Mouse (Mus musculus) cerebellum, adult 2 months (tissue): ENCODE measurements around the gene Cpsf6.

Source experiments
- CTCF ChIP-seq: fragments of 200-500 bp; IDR thresholded peaks from 2 replicates; pipeline ENCODE4 v1.5.1; 2011; ENCODE audit warnings: low read depth, mild to moderate bottlenecking, control low read depth, low read length, moderate library complexity, borderline replicate concordance; ENCODE audit not compliant: insufficient read depth
- POLR2A ChIP-seq: fragments of 200-500 bp; IDR thresholded peaks from 2 replicates; pipeline ENCODE4 v1.6.1; 2011; ENCODE audit warnings: low read length, control low read depth, borderline replicate concordance; ENCODE audit not compliant: insufficient read depth

- TF ChIP-seq POLR2A (no peak), CTCF (no peak)
These were observed 29.8 kb upstream of the Cpsf6 start for GRCm38 (mm10) chr10:117409373-117410354.
